Mouse (Mus musculus) stomach, postnatal 0 days (tissue): ENCODE data around the gene Mymk. TPM values are rescaled to one million over a fixed set of nuclear protein-coding genes. Genes with fewer than 3 reads are reported as not detected.
A peak's percentile ranks its signal among the peaks of the same experiment; 100 is the strongest.

Experiments used
- ATAC-seq: fragments of 200-750 bp; cut with Nextera tagmentation; 2 replicates; pipeline ENCODE4 v1.8.0; 2017; ENCODE audit not compliant: low FRiP score, low TSS enrichment
- DNase-seq: peaks from one replicate; pipeline ENCODE4 v3.0.0-alpha.2; 2016; ENCODE audit warnings: low spot score
- H3K27ac ChIP-seq: fragments of 300-500 bp; sonication (generic); replicated peaks from 2 replicates; pipeline ENCODE4 v1.5.1; 2014; ENCODE audit warnings: mild to moderate bottlenecking, control low read depth
- H3K27me3 ChIP-seq: fragments of 300-500 bp; sonication (generic); 2 replicates; pipeline ENCODE4 v1.6.1; 2014; ENCODE audit warnings: low read length; ENCODE audit not compliant: control insufficient read depth, insufficient read depth
- H3K36me3 ChIP-seq: fragments of 300-500 bp; sonication (generic); 2 replicates; pipeline ENCODE4 v1.6.1; 2014; ENCODE audit warnings: low read length, mixed read lengths; ENCODE audit not compliant: control insufficient read depth, insufficient read depth
- H3K4me1 ChIP-seq: fragments of 300-500 bp; sonication (generic); replicated peaks from 2 replicates; pipeline ENCODE4 v1.6.1; 2014; ENCODE audit warnings: antibody characterized with exemption; ENCODE audit not compliant: control insufficient read depth, insufficient read depth
- H3K4me2 ChIP-seq: fragments of 300-500 bp; sonication (generic); replicated peaks from 2 replicates; pipeline ENCODE4 v1.6.1; 2014; ENCODE audit warnings: low read depth, mild to moderate bottlenecking, control low read depth, moderate library complexity
- H3K4me3 ChIP-seq: fragments of 300-500 bp; sonication (generic); 2 replicates; pipeline ENCODE4 v1.5.1; 2014; ENCODE audit warnings: low read depth, low read length, control low read depth
- H3K9ac ChIP-seq: fragments of 300-500 bp; sonication (generic); 2 replicates; pipeline ENCODE4 v1.6.1; 2014; ENCODE audit warnings: mild to moderate bottlenecking, low read length, control low read depth, mixed read lengths
- H3K9me3 ChIP-seq: fragments of 300-500 bp; sonication (generic); 2 replicates; pipeline ENCODE4 v1.6.1; 2016; ENCODE audit warnings: low read length; ENCODE audit not compliant: control insufficient read depth
- CTCF ChIP-seq: IDR thresholded peaks from 2 replicates; pipeline ENCODE4 v1.5.1; 2016; ENCODE audit warnings: antibody characterized with exemption, low read depth, mild to moderate bottlenecking, moderate library complexity
- EP300 ChIP-seq: optimal IDR thresholded peaks from 2 replicates; pipeline ENCODE3; 2016; ENCODE audit warnings: antibody characterized with exemption
- WGBS: fragments of 180-500 bp; shearing (Covaris S2); extraction: QIAGEN DNeasy Blood & Tissue Kit; methylation state at CpG from one replicate; pipeline ENCODE4 v1.1.7; 2014; 5-methylcytosine and 5-hydroxymethylcytosine counted together
- polyA plus RNA-seq: library from polyadenylated mRNA; unstranded; fragments of >200 nt; fragmentation: Nextera tagmentation; extraction: Ambion mirVana; gene quantifications from 2 replicates; pipeline ENCODE4 v1.2.1, GENCODE M21; 2015

Mymk gene
- polyA plus RNA-seq, 1 experiment from 2014 or later = 0.55 TPM

DNA sequence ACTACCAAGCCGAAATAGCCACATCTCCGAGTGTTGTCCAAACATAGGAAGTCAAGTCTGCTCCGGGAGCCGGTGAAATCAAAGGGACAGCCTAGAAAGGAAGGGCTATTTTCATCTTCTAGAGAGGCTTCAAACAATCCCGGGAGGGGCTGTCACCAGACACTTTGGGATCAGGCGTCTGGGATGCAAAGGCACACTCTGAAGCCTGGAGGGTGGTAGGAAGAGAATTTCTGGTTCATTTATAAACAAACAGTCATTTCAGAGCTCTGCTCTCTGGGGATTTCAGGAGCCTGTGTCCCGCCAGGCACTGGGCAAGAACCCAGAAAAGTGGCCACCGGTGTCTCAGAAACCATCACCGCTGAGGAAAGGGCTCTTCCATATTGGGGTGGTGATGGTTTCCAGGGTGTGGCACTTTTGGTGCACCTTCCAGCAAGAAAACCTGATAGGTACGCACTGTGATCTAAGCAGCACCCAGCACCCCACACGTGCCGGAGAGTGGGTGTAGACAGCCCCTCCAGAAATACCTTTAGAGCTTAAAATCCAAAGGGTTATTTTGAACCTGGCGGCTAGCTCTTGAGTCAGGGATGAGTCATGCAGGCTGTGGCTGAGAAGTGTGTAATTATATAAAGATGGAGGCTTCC is 24.5 kb upstream of the Mymk start:
- Histone ChIP-seq H3K9ac (no peak overlapping the region), H3K4me1 (peaks cover 6% of the 10 kb centered on the region; the same call in 1 of the 2 replicates), H3K9me3 (no peaks in the 10 kb centered on the region), H3K4me3 (no peak overlapping the region), H3K4me2 (no peak overlapping the region), H3K27me3 (no peaks in the 10 kb centered on the region), H3K27ac (peak overlapping the region; percentile 69), H3K36me3 (no peaks in the 10 kb centered on the region)
- no peak for TF ChIP-seq CTCF
- TF ChIP-seq EP300 = no peak
- WGBS = 32% methylated on average over 13 of the region's 13 CpGs
- peak; percentile 19; the same call in 1 of the 2 replicates for ATAC-seq
- DNase-seq = no peak

DNA sequence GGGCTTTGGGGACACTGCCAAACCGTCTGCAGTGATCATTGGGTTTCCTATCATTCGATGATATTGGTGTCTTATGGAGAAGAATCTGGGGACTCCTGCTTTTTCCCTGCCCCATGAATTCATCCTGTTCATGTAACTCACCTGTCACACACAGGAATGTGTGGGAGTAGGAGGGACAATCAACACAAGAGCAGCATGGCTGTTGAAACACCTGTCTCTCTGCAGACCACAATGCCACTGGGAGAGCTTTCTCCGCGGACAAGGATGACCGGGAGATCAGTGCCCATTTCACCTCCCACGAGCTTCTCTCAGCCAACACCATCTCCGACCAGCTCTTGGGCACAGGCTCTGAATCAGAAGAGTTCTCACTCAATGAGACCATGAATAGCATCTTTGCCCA is 23.2 kb upstream of the Mymk start:
- Histone ChIP-seq H3K9ac (no peak overlapping the region), H3K4me2 (no peak overlapping the region), H3K27me3 (no peaks in the 10 kb centered on the region), H3K4me3 (no peak overlapping the region), H3K4me1 (peaks cover 6% of the 10 kb centered on the region; the same call in 1 of the 2 replicates), H3K9me3 (no peaks in the 10 kb centered on the region), H3K36me3 (no peaks in the 10 kb centered on the region), H3K27ac (no peak overlapping the region)
- no peak for TF ChIP-seq EP300
- no peak for TF ChIP-seq CTCF
- no peak for ATAC-seq
- WGBS = 92% methylated on average over 7 of the region's 7 CpGs
- DNase-seq = no peak

DNA sequence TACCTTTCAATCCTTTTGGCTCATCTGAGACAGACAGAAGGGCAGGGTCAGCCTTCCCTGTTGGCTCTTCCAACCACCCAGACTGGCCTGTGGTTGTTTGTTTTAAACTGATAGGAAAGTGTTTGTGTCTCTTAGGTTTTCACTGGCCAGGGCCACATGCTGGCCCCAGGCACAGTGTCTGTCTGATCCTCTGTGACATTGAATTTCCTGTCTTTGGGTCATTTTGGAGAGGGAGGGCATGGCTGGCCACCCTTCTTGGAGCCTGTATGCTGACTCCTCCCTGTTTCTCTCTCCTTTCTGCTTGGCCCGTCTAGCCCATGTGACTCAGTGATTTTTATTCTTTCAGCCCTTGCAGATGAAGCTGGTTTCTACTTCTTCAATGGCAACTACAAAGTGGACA is 17.3 kb upstream of the Mymk start:
- H3K4me2 ChIP-seq = no peak overlapping the region
- H3K27me3 ChIP-seq = no peaks in the 10 kb centered on the region
- no peak for DNase-seq
- no peaks in the 10 kb centered on the region for H3K9me3 ChIP-seq
- no peak overlapping the region for H3K9ac ChIP-seq
- peak overlapping the region; percentile 78 for H3K27ac ChIP-seq
- 50% methylated on average over 1 of the region's 1 CpGs for WGBS
- no peak overlapping the region for H3K4me3 ChIP-seq
- no peak for TF ChIP-seq CTCF
- TF ChIP-seq EP300 = no peak
- peaks cover 2% of the 10 kb centered on the region; the same call in 1 of the 2 replicates for H3K4me1 ChIP-seq
- no peaks in the 10 kb centered on the region for H3K36me3 ChIP-seq
- no peak for ATAC-seq

DNA sequence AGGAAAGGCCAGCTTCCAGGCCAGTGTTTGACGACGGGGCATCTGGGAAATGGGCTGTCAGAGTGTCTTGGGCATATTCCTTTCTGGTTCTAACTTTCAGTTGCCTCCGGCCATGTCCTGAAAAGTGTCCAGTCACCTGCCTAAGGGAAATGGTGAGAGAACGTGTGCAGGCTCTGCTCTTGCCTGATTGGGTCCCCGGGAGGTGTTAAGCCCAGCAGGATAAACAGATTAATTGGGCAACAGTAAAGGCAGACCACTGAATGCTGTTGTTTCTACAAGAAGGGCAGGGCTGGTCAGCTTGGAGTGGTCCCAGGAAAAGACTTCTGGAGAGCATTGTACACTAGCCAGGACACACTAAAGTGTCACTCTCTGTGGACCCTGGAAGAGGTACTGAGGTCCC is 16.7 kb upstream of the Mymk start:
- WGBS = 54% methylated on average over 5 of the region's 5 CpGs
- DNase-seq (no peak), ATAC-seq (no peak)
- no peak overlapping the region for H3K4me2 ChIP-seq
- TF ChIP-seq EP300 = no peak
- TF ChIP-seq CTCF = no peak
- peak overlapping the region; percentile 78 for H3K27ac ChIP-seq
- H3K36me3 ChIP-seq = no peaks in the 10 kb centered on the region
- H3K9me3 ChIP-seq = no peaks in the 10 kb centered on the region
- H3K9ac ChIP-seq = no peak overlapping the region
- H3K27me3 ChIP-seq = no peaks in the 10 kb centered on the region
- H3K4me3 ChIP-seq = no peak overlapping the region
- peaks cover 2% of the 10 kb centered on the region; the same call in 1 of the 2 replicates for H3K4me1 ChIP-seq

DNA sequence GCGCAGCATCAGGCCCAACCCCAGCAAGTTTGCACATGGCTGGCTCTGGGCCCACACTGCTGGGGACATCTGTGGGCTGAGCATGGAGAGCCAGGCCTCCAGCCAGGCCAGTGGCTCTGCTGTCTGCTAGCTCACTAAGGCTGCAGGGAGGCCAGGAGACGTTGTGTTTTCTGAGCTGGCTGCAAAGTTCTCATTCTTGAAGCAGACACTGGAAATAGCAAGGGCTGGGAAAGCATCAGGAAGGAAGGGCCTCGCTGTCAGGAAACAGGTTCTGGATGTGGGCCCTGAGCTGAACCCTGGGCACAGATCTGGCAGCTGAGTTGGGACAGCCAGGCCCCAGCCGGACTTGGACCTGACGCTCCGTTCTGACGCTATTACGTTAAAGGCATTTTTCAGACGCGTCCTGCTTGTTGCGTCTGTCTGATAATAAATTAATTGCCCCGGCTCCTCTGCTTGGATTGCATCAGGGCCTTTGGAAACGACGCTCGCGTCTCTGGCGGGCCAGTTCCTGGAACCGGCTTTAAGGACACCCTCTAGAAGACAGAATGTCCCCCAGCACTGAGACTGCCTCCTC is 16.2 kb upstream of the Mymk start:
- H3K27ac ChIP-seq = peak overlapping the region; percentile 78
- DNase-seq (peak; percentile 51), ATAC-seq (peak; percentile 63; the same call in 1 of the 2 replicates)
- H3K9me3 ChIP-seq = no peaks in the 10 kb centered on the region
- 20% methylated on average over 18 of the region's 18 CpGs for WGBS
- H3K9ac ChIP-seq = no peak overlapping the region
- no peak overlapping the region for H3K4me3 ChIP-seq
- H3K4me1 ChIP-seq = peaks cover 2% of the 10 kb centered on the region; the same call in 1 of the 2 replicates
- TF ChIP-seq EP300 = no peak
- no peak for TF ChIP-seq CTCF
- no peaks in the 10 kb centered on the region for H3K36me3 ChIP-seq
- H3K4me2 ChIP-seq = no peak overlapping the region
- no peaks in the 10 kb centered on the region for H3K27me3 ChIP-seq

DNA sequence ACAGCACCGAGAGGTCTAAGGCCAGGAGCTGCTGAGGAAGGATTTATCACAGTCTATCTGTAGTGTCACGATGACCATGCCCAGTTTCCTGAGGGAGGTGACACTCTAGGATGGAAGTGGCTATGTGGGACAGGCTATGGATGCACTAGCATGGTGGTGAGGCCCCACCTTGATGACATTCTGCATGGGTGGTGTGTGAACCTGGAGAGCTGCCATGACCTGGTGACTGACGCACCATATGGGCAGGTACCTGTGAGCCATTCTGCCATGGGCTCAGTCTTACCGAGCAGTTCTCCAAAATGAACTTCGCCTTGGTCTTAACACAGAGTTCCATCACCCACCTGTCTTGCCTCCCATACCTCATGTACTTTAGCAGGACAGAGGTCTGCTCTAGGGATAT is 15.6 kb upstream of the Mymk start:
- H3K4me3 ChIP-seq = no peak overlapping the region
- peaks cover 2% of the 10 kb centered on the region; the same call in 1 of the 2 replicates for H3K4me1 ChIP-seq
- DNase-seq (no peak), ATAC-seq (no peak)
- 0 out of 2 replicates have a peak overlapping the region, but pooled peaks have one; percentile 13 for H3K27ac ChIP-seq
- TF ChIP-seq CTCF (no peak), EP300 (no peak)
- H3K9me3 ChIP-seq = no peaks in the 10 kb centered on the region
- H3K36me3 ChIP-seq = no peaks in the 10 kb centered on the region
- no peaks in the 10 kb centered on the region for H3K27me3 ChIP-seq
- H3K4me2 ChIP-seq = no peak overlapping the region
- WGBS = 80% methylated on average over 5 of the region's 5 CpGs
- H3K9ac ChIP-seq = no peak overlapping the region
